Mouse (Mus musculus) liver, postnatal 0 days (tissue): ENCODE data around the gene Depdc1b. TPM values are rescaled to one million over a fixed set of nuclear protein-coding genes. Genes with fewer than 3 reads are reported as not detected.

Experiments used
- ATAC-seq: fragments of 200-750 bp; cut with Nextera tagmentation; 2 replicates; pipeline ENCODE4 v1.8.0; 2017; ENCODE audit warnings: mild to moderate bottlenecking, moderate library complexity
- DNase-seq: peaks from one replicate; pipeline ENCODE4 v3.0.0-alpha.2; 2016
- H3K27ac ChIP-seq: fragments of 300-500 bp; sonication (generic); 2 replicates; pipeline ENCODE4 v1.5.1; 2014; ENCODE audit warnings: antibody characterized with exemption, moderate library complexity, mild to moderate bottlenecking, low read depth
- H3K27me3 ChIP-seq: fragments of 300-500 bp; sonication (generic); 2 replicates; pipeline ENCODE4 v1.6.1; 2014; ENCODE audit warnings: low read length, control low read depth, mixed read lengths; ENCODE audit not compliant: insufficient read depth
- H3K36me3 ChIP-seq: fragments of 300-500 bp; sonication (generic); replicated peaks from 2 replicates; pipeline ENCODE4 v1.6.1; 2014; ENCODE audit warnings: mild to moderate bottlenecking, control low read depth, low read length, moderate library complexity, mixed read lengths; ENCODE audit not compliant: insufficient read depth
- H3K4me1 ChIP-seq: fragments of 300-500 bp; sonication (generic); 2 replicates; pipeline ENCODE4 v1.6.1; 2014; ENCODE audit warnings: antibody characterized with exemption, mild to moderate bottlenecking, control low read depth; ENCODE audit not compliant: insufficient read depth
- H3K4me2 ChIP-seq: fragments of 300-500 bp; sonication (generic); 2 replicates; pipeline ENCODE4 v1.6.1; 2014; ENCODE audit warnings: low read depth, mild to moderate bottlenecking, low read length, moderate library complexity, mixed read lengths
- H3K4me3 ChIP-seq: fragments of 300-500 bp; sonication (generic); 2 replicates; pipeline ENCODE4 v1.5.1; 2014; ENCODE audit warnings: low read depth, low read length
- H3K9ac ChIP-seq: fragments of 300-500 bp; sonication (generic); replicated peaks from 2 replicates; pipeline ENCODE4 v1.6.1; 2014; ENCODE audit warnings: mild to moderate bottlenecking, moderate library complexity
- H3K9me3 ChIP-seq: fragments of 300-500 bp; sonication (generic); 2 replicates; pipeline ENCODE4 v1.6.1; 2016; ENCODE audit warnings: mild to moderate bottlenecking, control low read depth, low read length, mixed read lengths
- CTCF ChIP-seq: sonication (generic); IDR thresholded peaks from 2 replicates; pipeline ENCODE4 v1.5.1; 2016; ENCODE audit warnings: antibody characterized with exemption, low read depth
- EP300 ChIP-seq: IDR thresholded peaks from 2 replicates; pipeline ENCODE4 v1.6.1; 2016; ENCODE audit warnings: antibody characterized with exemption, low read depth, mild to moderate bottlenecking
- WGBS: fragments of 180-500 bp; shearing (Covaris S2); extraction: QIAGEN DNeasy Blood & Tissue Kit; methylation state at CpG from one replicate; pipeline ENCODE4 v1.1.7; 2014; ENCODE audit not compliant: insufficient replicate concordance; 5-methylcytosine and 5-hydroxymethylcytosine counted together
- polyA plus RNA-seq: library from polyadenylated mRNA; unstranded; fragments of >200 nt; fragmentation: Nextera tagmentation; extraction: Ambion mirVana; gene quantifications from 2 replicates; pipeline ENCODE4 v1.2.1, GENCODE M21; 2015

Gene Depdc1b
- polyA plus RNA-seq, 1 experiment from 2014 or later = 6.5 TPM

GRCm38 (mm10) chr13:108323317-108323716 is 7.2 kb downstream of the Depdc1b start:
- TF ChIP-seq EP300 (no peak), CTCF (no peak)
- H3K9me3 ChIP-seq = no peaks in the 10 kb centered on the region
- no peak overlapping the region for H3K4me2 ChIP-seq
- no peak for ATAC-seq
- H3K4me1 ChIP-seq = 0 out of 2 replicates have a peak, but pooled peaks cover 2% of the 10 kb centered on the region
- no peak for DNase-seq
- H3K27ac ChIP-seq = no peak overlapping the region
- WGBS = 85% methylated on average over 2 of the region's 2 CpGs
- H3K4me3 ChIP-seq = no peak overlapping the region
- no peaks in the 10 kb centered on the region for H3K27me3 ChIP-seq
- no peak overlapping the region for H3K9ac ChIP-seq
- peaks cover 22% of the 10 kb centered on the region for H3K36me3 ChIP-seq

DNA sequence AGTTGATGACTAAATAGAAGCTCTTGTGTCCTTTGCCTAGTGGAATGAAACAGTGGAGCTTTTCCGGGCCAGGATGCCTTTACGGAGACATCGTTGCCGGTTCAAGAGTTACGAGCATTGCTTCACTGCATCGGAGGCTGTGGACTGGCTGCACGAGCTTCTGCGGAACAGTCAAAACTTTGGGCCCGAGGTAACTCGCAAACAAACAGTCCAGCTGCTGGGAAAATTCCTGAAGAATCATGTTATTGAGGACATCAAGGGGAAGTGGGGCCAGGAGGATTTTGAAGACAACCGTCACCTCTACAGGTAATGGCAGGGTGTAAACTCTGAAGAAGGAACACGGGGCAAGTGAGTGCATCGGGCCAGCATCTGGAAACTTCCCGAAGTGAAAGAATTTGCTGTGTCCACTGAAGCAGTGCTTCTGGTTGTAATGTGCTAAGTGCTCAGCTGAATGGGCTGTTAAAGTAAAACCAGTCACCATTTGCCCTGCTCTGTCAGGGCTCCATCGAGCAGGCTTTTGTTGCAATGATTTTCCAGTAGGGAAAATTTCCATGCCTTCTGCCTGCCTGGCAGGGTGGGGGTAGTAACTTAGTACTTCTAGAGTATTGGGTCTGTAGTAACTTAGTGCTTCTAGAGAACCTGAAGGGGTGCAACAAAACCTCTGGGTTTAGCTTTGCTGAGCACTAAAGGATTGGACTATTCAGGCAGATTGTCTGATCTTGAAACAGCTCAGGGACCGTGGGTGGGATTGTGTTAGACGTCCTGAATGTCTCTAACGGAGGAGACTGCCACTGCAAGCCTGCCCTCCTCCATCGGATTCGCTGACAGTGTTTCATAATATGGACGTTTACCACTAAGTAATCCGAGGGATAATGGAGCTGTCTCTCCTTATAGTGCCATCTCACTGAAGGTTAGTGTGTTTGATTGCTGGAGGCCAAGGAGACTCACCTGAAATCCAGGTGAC is 8.0 kb downstream of the Depdc1b start:
- Histone ChIP-seq H3K9me3 (no peaks in the 10 kb centered on the region), H3K4me1 (0 out of 2 replicates have a peak, but pooled peaks cover 2% of the 10 kb centered on the region), H3K4me2 (no peak overlapping the region), H3K27me3 (no peaks in the 10 kb centered on the region), H3K36me3 (peaks cover 22% of the 10 kb centered on the region), H3K9ac (no peak overlapping the region), H3K4me3 (no peak overlapping the region), H3K27ac (no peak overlapping the region)
- DNase-seq (no peak), ATAC-seq (no peak)
- WGBS = 90% methylated on average over 22 of the region's 22 CpGs
- no peak for TF ChIP-seq EP300
- no peak for TF ChIP-seq CTCF

DNA sequence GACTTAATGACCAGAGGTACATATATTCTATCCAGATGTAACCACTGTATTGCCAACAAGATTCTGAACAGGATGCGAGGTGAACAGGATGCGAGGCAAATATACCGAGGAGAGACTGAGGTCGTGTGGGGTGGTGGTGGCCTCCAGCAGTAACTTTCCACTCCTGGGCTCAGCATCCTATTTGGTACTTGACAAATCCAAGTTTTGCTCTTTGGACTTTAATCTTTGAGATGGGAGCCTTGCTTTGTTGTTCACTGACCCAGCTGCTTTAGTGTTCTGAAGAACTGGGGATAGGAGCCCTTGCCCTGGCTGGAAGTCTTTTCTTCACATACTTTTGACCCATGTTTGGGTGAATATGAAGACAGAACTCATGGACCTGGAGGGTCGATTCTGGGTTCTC is 9.7 kb downstream of the Depdc1b start:
- no peak overlapping the region for H3K27ac ChIP-seq
- no peak overlapping the region for H3K4me2 ChIP-seq
- ATAC-seq = no peak
- H3K4me3 ChIP-seq = no peak overlapping the region
- H3K9ac ChIP-seq = no peak overlapping the region
- TF ChIP-seq CTCF (no peak), EP300 (no peak)
- 87% methylated on average over 5 of the region's 5 CpGs for WGBS
- DNase-seq = no peak
- peaks cover 24% of the 10 kb centered on the region for H3K36me3 ChIP-seq
- no peaks in the 10 kb centered on the region for H3K4me1 ChIP-seq
- H3K27me3 ChIP-seq = no peaks in the 10 kb centered on the region
- H3K9me3 ChIP-seq = no peaks in the 10 kb centered on the region

GRCm38 (mm10) chr13:108326351-108326750 is 10.2 kb downstream of the Depdc1b start:
- TF ChIP-seq CTCF (no peak), EP300 (no peak)
- Histone ChIP-seq H3K9me3 (no peaks in the 10 kb centered on the region), H3K9ac (no peak overlapping the region), H3K4me2 (no peak overlapping the region), H3K4me3 (no peak overlapping the region), H3K27ac (no peak overlapping the region), H3K36me3 (peaks cover 24% of the 10 kb centered on the region), H3K27me3 (no peaks in the 10 kb centered on the region), H3K4me1 (no peaks in the 10 kb centered on the region)
- DNase-seq (no peak), ATAC-seq (no peak)
- 90% methylated on average over 10 of the region's 10 CpGs for WGBS

- TF ChIP-seq CTCF = no peak
- no peak for TF ChIP-seq EP300
- H3K4me2 ChIP-seq = no peak overlapping the region
- no peak overlapping the region for H3K4me3 ChIP-seq
- DNase-seq = no peak
- H3K9ac ChIP-seq = no peak overlapping the region
- no peak for ATAC-seq
- no peak overlapping the region for H3K27ac ChIP-seq
- peaks cover 24% of the 10 kb centered on the region for H3K36me3 ChIP-seq
- no peaks in the 10 kb centered on the region for H3K9me3 ChIP-seq
- 81% methylated on average over 7 of the region's 7 CpGs for WGBS
- H3K4me1 ChIP-seq = no peaks in the 10 kb centered on the region
- no peaks in the 10 kb centered on the region for H3K27me3 ChIP-seq
These were observed 10.9 kb downstream of the Depdc1b start for GRCm38 (mm10) chr13:108327047-108327446.

GRCm38 (mm10) chr13:108328406-108329180 is 12.5 kb downstream of the Depdc1b start:
- DNase-seq = no peak
- Histone ChIP-seq H3K4me2 (no peak overlapping the region), H3K27me3 (no peaks in the 10 kb centered on the region), H3K9ac (no peak overlapping the region), H3K9me3 (no peaks in the 10 kb centered on the region), H3K4me1 (no peaks in the 10 kb centered on the region), H3K4me3 (no peak overlapping the region), H3K36me3 (peaks cover 24% of the 10 kb centered on the region), H3K27ac (no peak overlapping the region)
- no peak for TF ChIP-seq EP300
- ATAC-seq = no peak
- 90% methylated on average over 21 of the region's 21 CpGs for WGBS
